Mouse (Mus musculus) MEL (cell line): ENCODE results near the gene Nrl. TPM values are rescaled to one million over a fixed set of nuclear protein-coding genes. Genes with fewer than 3 reads are reported as not detected.

Source experiments
- DNase-seq: peaks from one replicate; pipeline ENCODE4 v3.0.0; 2011; ENCODE audit warnings: low read depth, low spot score
- H3K27ac ChIP-seq: 2 replicates; pipeline ENCODE4 v1.5.1; 2012; ENCODE audit warnings: low read depth, mild to moderate bottlenecking, control low read depth, low read length, moderate library complexity; ENCODE audit not compliant: control insufficient read depth
- H3K27me3 ChIP-seq, 2 experiments: fragments of 150-350 bp in 1 of 2; sonication (generic) in 1 of 2; 2 replicates each; pipeline ENCODE4 v1.6.1; 2012; ENCODE audit warnings: low read length in 2 of 2, mild to moderate bottlenecking in 2 of 2, improper control_type of control experiment in 1 of 2, moderate library complexity in 1 of 2; ENCODE audit not compliant: insufficient read depth in 2 of 2, control insufficient read depth in 1 of 2
- H3K36me3 ChIP-seq, 2 experiments: 2 replicates each; pipeline ENCODE4 v1.6.1; 2012 to 2014; ENCODE audit warnings: low read length in 2 of 2, improper control_type of control experiment in 1 of 2, inconsistent platforms in 1 of 2, mild to moderate bottlenecking in 1 of 2; ENCODE audit not compliant: insufficient read depth in 2 of 2, control insufficient read depth in 1 of 2
- H3K4me1 ChIP-seq, 2 experiments: fragments of 150-350 bp in 1 of 2; sonication (generic) in 1 of 2; 2 replicates each; pipeline ENCODE4 v1.6.1; 2012; ENCODE audit warnings: low read length in 2 of 2, improper control_type of control experiment in 1 of 2, mild to moderate bottlenecking in 1 of 2; ENCODE audit not compliant: insufficient read depth in 2 of 2, control insufficient read depth in 1 of 2
- H3K4me3 ChIP-seq, 2 experiments: fragments of 150-350 bp in 1 of 2; sonication (generic) in 1 of 2; 2 replicates each; pipeline ENCODE4 v1.5.1; 2012; ENCODE audit warnings: low read depth in 2 of 2, low read length in 2 of 2, mild to moderate bottlenecking in 2 of 2, moderate library complexity in 2 of 2, control low read depth in 1 of 2, improper control_type of control experiment in 1 of 2; ENCODE audit not compliant: control insufficient read depth in 1 of 2, insufficient read depth in 1 of 2
- H3K79me2 ChIP-seq: 2 replicates; pipeline ENCODE4 v1.6.1; 2012; ENCODE audit warnings: mild to moderate bottlenecking, low read length, moderate library complexity; ENCODE audit not compliant: control insufficient read depth, poor library complexity, insufficient read depth
- H3K9ac ChIP-seq: 2 replicates; pipeline ENCODE4 v1.6.1; 2012; ENCODE audit warnings: low read depth, mild to moderate bottlenecking, control low read depth, low read length, moderate library complexity; ENCODE audit not compliant: control insufficient read depth, poor library complexity, severe bottlenecking
- H3K9me3 ChIP-seq: fragments of 150-350 bp; sonication (generic); replicated peaks from 2 replicates; pipeline ENCODE4 v1.6.1; 2012; ENCODE audit warnings: mild to moderate bottlenecking, low read length, improper control_type of control experiment, moderate library complexity; ENCODE audit not compliant: insufficient read depth
- BHLHE40 ChIP-seq: IDR thresholded peaks from 2 replicates; pipeline ENCODE4 v1.6.1; 2012; ENCODE audit warnings: low read depth, mild to moderate bottlenecking, inconsistent platforms, low read length, improper control_type of control experiment, borderline replicate concordance
- CTCF ChIP-seq, 3 experiments: IDR thresholded peaks in 2 of 3; conservative IDR thresholded peaks in 1 of 3; 2 replicates each; pipeline ENCODE4 v1.5.1; 2011 to 2012; ENCODE audit warnings: low read length in 3 of 3, low read depth in 2 of 3, mild to moderate bottlenecking in 2 of 3, improper control_type of control experiment in 1 of 3, inconsistent platforms in 1 of 3, mixed read lengths in 1 of 3, moderate library complexity in 1 of 3; ENCODE audit not compliant: control insufficient read depth in 1 of 3, insufficient read depth in 1 of 3, poor library complexity in 1 of 3, severe bottlenecking in 1 of 3
- EP300 ChIP-seq, 2 experiments: IDR thresholded peaks; 2 replicates each; pipeline ENCODE4 v1.6.1; 2011; ENCODE audit warnings: improper control_type of control experiment in 2 of 2, low read length in 2 of 2, low read depth in 1 of 2, mild to moderate bottlenecking in 1 of 2
- GABPA ChIP-seq: IDR thresholded peaks from 2 replicates; pipeline ENCODE4 v1.6.1; 2012; ENCODE audit warnings: low read depth, mild to moderate bottlenecking, inconsistent platforms, low read length, improper control_type of control experiment, moderate library complexity
- GATA1 ChIP-seq: IDR thresholded peaks from 2 replicates; pipeline ENCODE4 v1.6.1; 2011; ENCODE audit warnings: low read depth, low read length, improper control_type of control experiment
- JUND ChIP-seq: IDR thresholded peaks from 2 replicates; pipeline ENCODE4 v1.6.1; 2011; ENCODE audit warnings: low read depth, mild to moderate bottlenecking, improper control_type of control experiment, low read length
- KAT2A ChIP-seq: conservative IDR thresholded peaks from 2 replicates; pipeline ENCODE4 v1.6.1; 2012; ENCODE audit warnings: low read depth, low read length, improper control_type of control experiment, inconsistent platforms
- MAX ChIP-seq: IDR thresholded peaks from 2 replicates; pipeline ENCODE4 v1.6.1; 2011; ENCODE audit warnings: low read length, improper control_type of control experiment
- MEF2A ChIP-seq: IDR thresholded peaks from 2 replicates; pipeline ENCODE4 v1.6.1; 2014; ENCODE audit warnings: low read depth, mild to moderate bottlenecking, inconsistent platforms, low read length, improper control_type of control experiment; ENCODE audit not compliant: poor library complexity, insufficient replicate concordance, severe bottlenecking; ENCODE audit errors: extremely low read depth
- MXI1 ChIP-seq: IDR thresholded peaks from 2 replicates; pipeline ENCODE4 v1.6.1; 2011; ENCODE audit warnings: mild to moderate bottlenecking, low read depth, low read length, improper control_type of control experiment
- MYB ChIP-seq: IDR thresholded peaks from 2 replicates; pipeline ENCODE4 v1.6.1; 2011; ENCODE audit warnings: mild to moderate bottlenecking, low read depth, low read length, improper control_type of control experiment
- NRF1 ChIP-seq: IDR thresholded peaks from 2 replicates; pipeline ENCODE4 v1.6.1; 2014; ENCODE audit warnings: low read depth, mild to moderate bottlenecking, inconsistent platforms, low read length, improper control_type of control experiment, moderate library complexity; ENCODE audit not compliant: poor library complexity, insufficient read depth, severe bottlenecking
- POLR2A ChIP-seq, 2 experiments: IDR thresholded peaks; 2 replicates each; pipeline ENCODE4 v1.6.1; 2011 to 2012; ENCODE audit warnings: low read length in 2 of 2, mild to moderate bottlenecking in 2 of 2, control low read depth in 1 of 2, improper control_type of control experiment in 1 of 2, low read depth in 1 of 2, moderate library complexity in 1 of 2; ENCODE audit not compliant: control insufficient read depth in 1 of 2, insufficient read depth in 1 of 2, poor library complexity in 1 of 2
- SIN3A ChIP-seq: IDR thresholded peaks from 2 replicates; pipeline ENCODE4 v1.6.1; 2012; ENCODE audit warnings: low read length, improper control_type of control experiment, inconsistent platforms
- TCF12 ChIP-seq: IDR thresholded peaks from 2 replicates; pipeline ENCODE4 v1.6.1; 2014; ENCODE audit warnings: low read depth, mild to moderate bottlenecking, inconsistent platforms, low read length, improper control_type of control experiment, moderate library complexity
- USF1 ChIP-seq: IDR thresholded peaks from 2 replicates; pipeline ENCODE4 v1.6.1; 2014; ENCODE audit warnings: low read depth, mild to moderate bottlenecking, inconsistent platforms, low read length, improper control_type of control experiment, moderate library complexity
- USF2 ChIP-seq, 2 experiments: IDR thresholded peaks; 2 replicates each; pipeline ENCODE4 v1.6.1; 2011 to 2012; ENCODE audit warnings: improper control_type of control experiment in 2 of 2, low read length in 2 of 2, borderline replicate concordance in 1 of 2, inconsistent platforms in 1 of 2, low read depth in 1 of 2, mild to moderate bottlenecking in 1 of 2; ENCODE audit not compliant: insufficient read depth in 1 of 2
- ZC3H11A ChIP-seq: IDR thresholded peaks from 2 replicates; pipeline ENCODE4 v1.6.1; 2012; ENCODE audit warnings: low read depth, mild to moderate bottlenecking, inconsistent platforms, low read length, improper control_type of control experiment
- ZKSCAN1 ChIP-seq: IDR thresholded peaks from 2 replicates; pipeline ENCODE4 v1.6.1; 2012; ENCODE audit warnings: low read depth, mild to moderate bottlenecking, inconsistent platforms, low read length, improper control_type of control experiment, moderate library complexity
- polyA plus RNA-seq, 2 experiments: library from polyadenylated mRNA; stranded (reverse) in 1 of 2; unstranded in 1 of 2; fragments of >175 nt in 1 of 2; fragments of >200 nt in 1 of 2; gene quantifications; 2 replicates each; pipeline versions ENCODE4 v1.2.1 to v1.2.4; 2012; ENCODE audit warnings: low replicate concordance in 2 of 2, low read depth in 1 of 2; ENCODE audit not compliant: insufficient read length in 2 of 2, insufficient read depth in 1 of 2, missing spikeins in 1 of 2
- total RNA-seq: library from RNA; depleted of rRNA; stranded (reverse); fragments of 300-350 nt; gene quantifications from 2 replicates; pipeline ENCODE4 v1.2.3, GENCODE M21; 2012

Nrl gene
- total and polyA plus RNA-seq, 3 experiments, result not detected

DNA sequence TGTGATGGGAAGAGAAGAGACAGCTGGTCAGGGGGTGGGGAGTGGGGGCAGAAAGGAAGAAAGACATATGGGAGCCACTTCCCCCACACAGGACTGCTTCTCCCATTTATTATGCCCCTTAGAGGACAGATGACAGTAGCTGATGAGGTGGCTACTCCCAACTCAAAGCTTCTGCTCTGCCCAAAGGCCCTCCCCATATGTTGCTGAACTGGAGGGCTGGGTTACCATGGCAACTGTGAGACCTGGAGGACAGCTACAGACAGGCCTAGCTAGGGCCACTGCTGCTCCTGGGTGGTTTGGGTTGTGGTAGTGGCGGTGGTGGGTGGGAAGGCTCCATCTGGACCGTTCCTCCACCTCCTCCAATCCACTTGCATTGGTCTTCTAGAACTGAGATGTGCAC lies 5.9 kb downstream of the Nrl start:
- no peaks in the 10 kb centered on the region for H3K9me3 ChIP-seq
- peaks cover 11 to 17% of the 10 kb centered on the region in 2 experiments for H3K27me3 ChIP-seq
- no peak overlapping the region for H3K27ac ChIP-seq
- H3K4me3 ChIP-seq, result no peak overlapping the region
- no peaks in the 10 kb centered on the region for H3K4me1 ChIP-seq
- TF ChIP-seq ZC3H11A (no peak), MEF2A (no peak), JUND (no peak), MAX (no peak), CTCF (IDR thresholded peaks at IDR 0.05 in 2 of 3, conservative IDR thresholded peaks at IDR 0.05 in 1 of 3; ENCODE audit: control insufficient read depth in 1 of 3, insufficient read depth in 1 of 3, low read depth in 2 of 3, low read length in 3 of 3, poor library complexity in 1 of 3, severe bottlenecking in 1 of 3) (no peak), SIN3A (no peak), USF2 (IDR thresholded peaks at IDR 0.05; ENCODE audit: borderline replicate concordance in 1 of 2, insufficient read depth in 1 of 2, low read depth in 1 of 2, low read length in 2 of 2) (no peak), POLR2A (IDR thresholded peaks at IDR 0.05; ENCODE audit: control insufficient read depth in 1 of 2, insufficient read depth in 1 of 2, low read depth in 1 of 2, low read length in 2 of 2, poor library complexity in 1 of 2) (no peak), GABPA (no peak), KAT2A (no peak), TCF12 (no peak), NRF1 (no peak), MYB (no peak), GATA1 (no peak), USF1 (no peak)
- TF ChIP-seq, all 39 proteins: peak for 0
- Histone ChIP-seq H3K79me2 (no peaks in the 10 kb centered on the region), H3K9ac (no peak overlapping the region), H3K36me3 (no peaks in the 10 kb centered on the region)
- DNase-seq, result no peak

DNA sequence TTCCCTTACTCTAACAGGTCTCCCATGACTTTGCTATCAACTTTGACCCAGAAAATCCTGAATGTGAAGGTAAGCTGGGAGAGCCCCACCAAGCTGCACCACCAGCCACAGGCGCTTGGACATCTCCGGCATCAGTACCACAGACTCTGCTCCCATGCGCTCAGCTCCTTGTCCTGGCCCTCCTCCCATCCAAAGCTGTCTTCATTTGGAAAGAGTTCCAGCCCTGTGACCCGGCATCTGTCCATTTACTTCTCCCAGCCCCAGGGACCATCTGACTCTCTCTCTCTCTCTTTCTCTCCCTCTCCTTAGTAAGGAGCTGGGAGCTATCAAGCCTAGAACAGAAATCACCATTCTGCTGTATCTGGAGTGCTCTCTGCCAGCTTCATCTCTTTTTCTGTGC lies 8.9 kb downstream of the Nrl start:
- no peak for TF ChIP-seq BHLHE40
- no peak for TF ChIP-seq SIN3A
- TF ChIP-seq MXI1, result no peak
- no peak for TF ChIP-seq EP300 (IDR thresholded peaks at IDR 0.05; ENCODE audit: low read depth in 1 of 2, low read length in 2 of 2)
- TF ChIP-seq ZKSCAN1, result no peak
- H3K79me2 ChIP-seq, result no peaks in the 10 kb centered on the region
- DNase-seq, result no peak
- peaks cover 9 to 29% of the 10 kb centered on the region in 2 experiments for H3K27me3 ChIP-seq
- no peaks in the 10 kb centered on the region for H3K36me3 ChIP-seq
- H3K4me3 ChIP-seq, result no peak overlapping the region
- no peaks in the 10 kb centered on the region for H3K9me3 ChIP-seq
- no peak overlapping the region for H3K9ac ChIP-seq
- H3K27ac ChIP-seq, result no peak overlapping the region
- H3K4me1 ChIP-seq, result no peaks in the 10 kb centered on the region
